Mouse (Mus musculus) left cerebral cortex, adult 2 months (tissue): ENCODE results near the gene Spns3. TPM values are rescaled to one million over a fixed set of nuclear protein-coding genes. Genes with fewer than 3 reads are reported as not detected.

Experiments
- DNase-seq, 2 experiments: peaks; one replicate each; pipeline ENCODE4 v3.0.0; 2021 to 2022; ENCODE audit warnings: low spot score in 2 of 2, mixed read lengths in 1 of 2; ENCODE audit errors: extremely low spot score in 1 of 2
- H3K27ac ChIP-seq: fragments of 200-600 bp; 2 replicates; pipeline ENCODE4 v1.8.1; 2022
- H3K4me3 ChIP-seq: fragments of 200-600 bp; 2 replicates; pipeline ENCODE4 v1.8.1; 2022
- CTCF ChIP-seq: fragments of 200-600 bp; IDR thresholded peaks from 2 replicates; pipeline ENCODE4 v1.8.1; 2022; ENCODE audit warnings: antibody characterized with exemption, mild to moderate bottlenecking, moderate library complexity
- intact Hi-C: fragments of 180-260 bp; cut with DNase I; formaldehyde crosslinking; loops from one replicate; pipeline ENCODE4 v1.15.1; 2025
- total RNA-seq, 2 experiments: library from RNA; stranded (reverse); gene quantifications; 2 replicates each; pipeline ENCODE4 v1.2.3; 2021

Gene Spns3
- total RNA-seq, 2 experiments from 2014 or later: 0.38 to 0.47 TPM

DNA sequence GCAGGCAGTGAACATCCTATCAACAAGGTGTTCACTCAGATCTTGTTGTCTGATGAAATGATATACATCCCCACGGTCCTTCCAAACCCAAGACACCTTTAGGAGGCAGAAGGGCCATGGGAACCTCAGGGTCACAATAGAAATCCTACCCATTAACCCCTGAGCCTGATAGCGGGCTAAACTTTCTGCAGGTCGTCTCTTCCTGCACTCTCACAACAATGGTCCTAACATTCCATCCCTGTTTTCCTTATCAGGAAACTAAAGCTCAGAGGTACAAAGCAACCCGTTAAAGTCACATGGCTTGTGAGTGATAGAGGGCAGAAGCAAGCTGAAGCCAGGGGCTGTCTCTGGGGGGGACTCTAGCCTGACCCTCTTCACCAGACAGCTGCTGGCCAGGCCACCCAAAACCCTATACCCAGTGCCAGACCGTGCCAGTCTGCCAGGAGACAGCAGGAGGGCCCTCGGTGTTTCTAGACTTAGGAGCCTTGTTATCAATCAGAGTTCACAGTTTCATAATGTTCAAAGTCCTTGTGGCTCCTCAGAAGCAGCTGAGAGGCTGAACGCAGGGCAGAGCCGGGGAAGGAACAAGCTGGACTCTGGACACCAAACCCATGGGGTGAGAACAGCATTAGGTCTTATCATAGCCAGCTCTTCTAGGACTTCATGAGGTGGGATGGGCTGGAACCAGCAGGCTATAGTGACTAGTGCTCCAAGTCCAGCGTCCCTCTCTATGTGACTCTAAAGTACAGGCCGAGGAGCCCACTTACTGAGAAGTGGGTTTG is 46.1 kb downstream of the Spns3 start:
- TF ChIP-seq CTCF: no peak
- DNase-seq: no peak
- intact Hi-C loops: no loop called here
- no peak overlapping the region for H3K4me3 ChIP-seq
- H3K27ac ChIP-seq: no peak overlapping the region

DNA sequence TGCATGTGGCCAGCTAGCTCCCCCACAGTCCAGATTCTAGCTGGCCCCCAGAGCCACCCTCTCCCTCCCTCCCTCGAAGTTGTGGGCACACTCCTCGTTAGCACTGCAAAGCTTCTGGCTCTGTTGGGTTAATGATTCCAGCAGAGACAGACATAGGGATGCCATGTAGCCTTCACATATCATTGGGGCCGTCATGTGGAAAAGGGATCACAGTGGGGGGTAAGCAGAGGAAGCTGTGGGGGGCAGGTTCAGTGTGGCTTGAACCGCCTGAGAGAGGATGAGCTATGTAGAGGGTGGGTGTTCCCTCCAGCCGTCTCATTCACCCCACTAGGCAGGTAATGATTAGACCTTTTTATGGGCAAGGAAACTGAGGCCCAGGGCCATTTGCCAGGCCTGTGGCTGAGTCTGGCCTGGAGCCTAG is 46.8 kb downstream of the Spns3 start:
- intact Hi-C loops: no loop called here
- Histone ChIP-seq H3K4me3 (no peak overlapping the region), H3K27ac (no peak overlapping the region)

DNA sequence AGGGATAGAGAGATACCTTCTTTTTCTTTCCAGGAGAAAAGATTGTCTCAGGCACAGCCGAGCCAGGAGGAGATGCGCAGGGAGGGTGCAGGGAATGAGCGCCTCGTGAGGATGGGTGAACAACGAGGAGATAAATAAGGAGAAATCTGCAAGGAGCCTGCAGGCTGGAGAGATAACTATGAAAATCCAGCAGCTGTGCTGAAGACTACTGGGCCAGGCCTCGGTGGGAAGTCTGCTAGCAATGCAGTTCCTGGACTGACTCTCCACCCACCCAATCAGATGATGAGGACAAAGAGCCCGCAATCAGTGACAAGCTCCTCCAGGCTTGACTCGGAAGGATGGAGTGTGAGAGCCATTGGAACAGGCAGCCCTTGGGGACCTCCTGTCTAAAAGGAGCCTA is 48.1 kb downstream of the Spns3 start:
- TF ChIP-seq CTCF: no peak
- Histone ChIP-seq H3K27ac (peak overlapping the region; percentile 78), H3K4me3 (no peak overlapping the region)
- peak; percentile 37 to 45 for DNase-seq
- intact Hi-C loops: no loop called here

More for the DNA sequence above, 46.8 kb downstream of the Spns3 start:
- DNase-seq: no peak
- no peak for TF ChIP-seq CTCF

DNA sequence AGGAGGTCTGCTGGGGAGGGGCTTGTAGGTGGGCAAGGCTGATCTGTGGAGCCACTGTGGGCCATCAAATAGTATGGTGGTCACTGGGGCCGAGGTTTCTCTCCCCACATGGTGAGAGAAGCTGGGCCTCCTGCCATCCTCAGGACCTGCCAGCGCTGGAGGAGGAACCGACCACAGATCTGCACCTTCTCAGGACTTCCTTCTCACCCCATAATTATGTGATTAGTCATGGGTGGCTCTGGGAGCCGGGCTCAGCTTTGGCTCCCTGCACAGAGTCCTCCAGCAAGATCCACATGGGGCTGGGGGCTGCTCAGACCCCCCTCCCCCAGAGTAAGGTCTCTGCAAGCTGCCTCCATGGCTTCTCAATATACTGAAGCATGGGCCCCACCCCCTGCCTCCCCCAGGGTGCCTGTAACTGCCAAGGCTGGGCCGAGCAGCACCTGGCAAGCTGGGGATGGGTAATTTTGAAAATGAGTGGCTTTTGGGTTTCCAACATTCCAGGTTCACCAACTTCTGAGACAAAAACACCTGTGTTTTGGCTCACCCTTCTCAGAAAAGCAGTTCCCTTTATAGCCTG is 48.8 kb downstream of the Spns3 start:
- H3K4me3 ChIP-seq: no peak overlapping the region
- peak overlapping the region; percentile 78 for H3K27ac ChIP-seq
- no peak for TF ChIP-seq CTCF
- DNase-seq: no peak
- intact Hi-C loops: no loop called here

DNA sequence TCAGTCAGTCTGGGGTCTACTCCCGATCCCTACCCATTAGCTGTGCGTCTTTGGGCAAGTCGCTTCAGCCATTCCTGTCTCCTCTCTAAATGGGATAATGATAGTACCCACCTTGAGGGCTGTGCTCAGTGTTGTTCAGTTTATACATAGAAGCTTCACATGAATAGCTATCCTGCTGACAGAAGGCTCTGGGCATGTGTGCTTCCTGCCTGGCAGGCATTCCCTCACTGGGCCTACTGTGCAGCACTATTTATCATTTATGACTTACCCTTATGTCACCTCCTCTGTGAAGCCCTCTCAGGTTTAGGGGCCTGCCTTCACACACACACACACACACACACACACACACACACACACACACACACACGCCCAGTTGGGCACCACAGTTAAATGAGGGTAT is 50.2 kb downstream of the Spns3 start:
- intact Hi-C loops: no loop called here
- H3K27ac ChIP-seq: no peak overlapping the region
- TF ChIP-seq CTCF: no peak
- no peak for DNase-seq
- no peak overlapping the region for H3K4me3 ChIP-seq

DNA sequence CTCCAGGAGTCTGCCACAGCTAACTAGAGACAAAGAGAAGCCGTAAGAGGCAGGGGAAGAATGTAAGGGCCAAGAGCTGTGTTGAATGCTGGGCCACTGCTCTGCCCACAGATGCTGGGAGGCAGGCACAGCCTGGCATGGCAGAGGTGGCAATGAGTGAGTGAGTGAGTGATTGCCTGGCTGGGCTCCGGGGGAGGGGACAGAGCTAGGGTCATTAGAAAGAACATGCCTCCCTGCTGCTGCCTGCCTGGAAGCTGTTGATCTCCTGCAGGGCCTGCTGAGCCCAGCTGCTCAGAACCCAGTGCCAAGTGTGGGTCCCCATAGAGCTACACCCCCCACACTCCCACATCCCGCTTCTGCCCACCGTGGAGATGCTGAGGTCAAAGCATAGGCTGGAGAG is 52.9 kb downstream of the Spns3 start:
- no peak for TF ChIP-seq CTCF
- no peak overlapping the region for H3K27ac ChIP-seq
- intact Hi-C loops: no loop called here
- H3K4me3 ChIP-seq: no peak overlapping the region
- no peak for DNase-seq

DNA sequence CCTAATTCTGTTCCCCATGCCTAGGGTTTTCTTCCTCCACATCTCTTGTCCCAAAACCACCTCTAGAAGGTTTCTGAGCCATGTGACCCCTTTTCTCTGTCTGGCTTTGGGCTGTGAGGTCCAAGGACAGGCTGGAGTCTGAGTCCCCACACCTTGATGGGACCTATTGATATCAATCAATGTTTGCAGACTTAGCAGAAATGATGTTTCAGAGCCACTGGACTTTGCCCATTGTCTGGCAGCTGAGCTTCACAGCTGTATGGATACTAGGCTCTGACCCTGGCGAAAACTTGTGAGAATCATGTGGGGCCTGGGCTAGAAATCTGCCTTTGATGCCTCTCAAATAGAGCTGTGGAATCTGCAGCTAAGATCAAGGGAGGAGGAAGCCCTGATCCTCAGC is 53.5 kb downstream of the Spns3 start:
- TF ChIP-seq CTCF: no peak
- DNase-seq: no peak
- intact Hi-C loops: no loop called here
- Histone ChIP-seq H3K4me3 (no peak overlapping the region), H3K27ac (no peak overlapping the region)

DNA sequence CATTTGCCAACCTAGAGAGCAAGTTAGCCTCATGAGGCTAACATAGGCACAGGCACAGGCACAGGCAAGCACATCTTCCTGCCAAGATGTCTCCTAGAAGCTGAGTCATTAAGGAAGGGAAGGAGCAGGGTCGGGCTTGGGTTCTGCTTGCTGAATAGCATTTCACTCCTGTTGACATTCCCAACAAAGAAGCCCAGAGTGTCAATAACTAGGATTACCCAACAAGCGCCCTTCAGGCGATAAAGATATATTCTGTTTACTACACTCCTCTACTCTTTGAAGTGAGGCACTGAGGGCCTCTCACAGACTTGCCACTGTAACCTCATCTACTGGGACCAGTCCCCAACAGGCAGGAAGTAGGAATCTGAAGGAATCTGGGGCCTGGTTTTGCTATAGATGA is 54.2 kb downstream of the Spns3 start:
- no peak for DNase-seq
- intact Hi-C loops: no loop called here
- TF ChIP-seq CTCF: no peak
- no peak overlapping the region for H3K4me3 ChIP-seq
- no peak overlapping the region for H3K27ac ChIP-seq

DNA sequence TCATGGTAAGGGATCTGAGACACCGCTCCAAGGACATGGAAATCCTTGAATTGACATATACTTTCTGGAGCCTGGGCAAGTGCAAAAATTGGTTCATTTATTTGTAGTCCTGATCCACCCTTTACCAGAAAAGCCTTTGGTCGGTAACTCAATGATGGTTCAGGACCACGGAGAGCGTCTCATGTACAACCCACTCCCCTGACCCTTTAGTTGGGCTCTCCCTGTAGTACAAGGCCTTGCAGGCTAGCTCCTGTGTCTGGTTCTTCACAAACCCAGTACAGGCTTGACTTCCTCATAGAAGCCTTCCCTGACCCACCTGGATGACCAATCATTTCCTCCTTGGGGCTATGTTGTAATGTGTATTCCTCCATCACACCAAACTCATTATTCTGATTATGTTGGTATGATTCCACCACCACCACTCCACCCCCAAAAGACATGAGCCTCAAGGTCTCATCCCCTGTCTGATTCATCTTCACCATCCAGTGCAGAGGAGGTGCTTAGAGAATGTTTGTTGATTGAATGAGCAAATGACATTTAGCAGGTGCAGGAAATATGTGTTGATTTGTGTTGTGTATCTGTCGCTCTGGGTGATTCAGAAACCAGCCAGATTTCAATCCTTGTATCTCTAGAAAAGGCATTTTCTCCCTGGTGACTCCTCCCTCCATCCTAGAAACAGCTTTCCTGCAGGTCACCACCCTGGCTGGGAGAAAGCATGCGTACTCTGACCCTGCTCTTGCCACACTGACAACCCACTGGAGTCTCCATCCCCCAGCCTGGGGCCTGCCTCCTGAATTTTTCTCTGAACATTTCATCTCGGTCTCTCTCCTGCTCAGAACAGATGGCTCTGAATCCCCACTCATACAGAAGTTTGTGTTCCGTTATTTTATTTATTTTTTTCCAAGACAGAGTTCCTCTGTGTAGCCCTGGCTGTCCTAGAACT is 56.0 kb downstream of the Spns3 start:
- DNase-seq: no peak
- no peak for TF ChIP-seq CTCF
- intact Hi-C loops: loop anchor here (5.0 kb wide), 2 partner anchors 113 to 528 kb away; partner anchors contain the start of gene Ube2g1
- 0 out of 2 replicates have a peak overlapping the region, but pooled peaks have one; percentile 32 for H3K27ac ChIP-seq
- H3K4me3 ChIP-seq: no peak overlapping the region

DNA sequence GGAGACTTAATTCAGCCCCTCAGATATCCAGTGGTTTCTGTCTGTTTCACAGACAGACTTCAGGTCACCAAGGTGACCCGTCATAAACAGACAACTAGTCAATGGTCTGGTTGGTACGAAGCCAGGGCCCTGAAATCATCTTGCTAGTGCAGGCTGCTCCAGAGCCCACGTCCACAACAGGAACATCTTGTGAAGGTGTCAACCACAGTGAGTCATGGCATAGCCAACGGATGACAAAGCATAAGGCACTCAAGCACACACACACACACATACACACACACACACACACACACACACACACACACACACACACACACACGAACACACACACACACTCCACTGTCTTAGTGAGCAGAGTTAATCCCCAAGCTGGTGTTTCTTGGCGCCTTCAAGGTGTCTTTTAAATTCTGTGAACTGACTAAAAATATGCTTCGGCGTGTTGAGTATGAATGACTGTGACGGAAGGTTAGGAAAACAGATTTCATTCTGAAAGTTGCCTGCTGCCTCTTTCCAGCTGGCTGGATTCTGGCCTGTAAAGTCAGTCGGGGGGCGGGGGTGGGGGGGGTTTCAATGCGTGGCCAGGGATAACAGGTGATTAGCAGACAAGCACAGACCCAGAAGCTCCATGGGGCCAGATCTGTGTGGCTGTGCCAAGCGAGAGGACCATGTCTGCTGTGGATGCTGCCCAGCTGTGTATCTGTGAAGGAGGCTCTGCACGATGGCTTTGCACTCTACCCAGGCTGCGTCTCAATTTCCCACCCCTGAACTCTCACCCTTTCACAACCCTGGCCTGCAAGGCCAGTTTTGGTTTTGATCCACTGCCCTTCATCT is 59.0 kb downstream of the Spns3 start:
- TF ChIP-seq CTCF: no peak
- Histone ChIP-seq H3K27ac (peak overlapping the region; percentile 56; the same call in 1 of the 2 replicates), H3K4me3 (no peak overlapping the region)
- peak; percentile 31 to 52 for DNase-seq
- intact Hi-C loops: loop anchor here (1.0 to 5.0 kb wide), 4 partner anchors 31 to 531 kb away; partner anchors contain the start of gene Ube2g1

DNA sequence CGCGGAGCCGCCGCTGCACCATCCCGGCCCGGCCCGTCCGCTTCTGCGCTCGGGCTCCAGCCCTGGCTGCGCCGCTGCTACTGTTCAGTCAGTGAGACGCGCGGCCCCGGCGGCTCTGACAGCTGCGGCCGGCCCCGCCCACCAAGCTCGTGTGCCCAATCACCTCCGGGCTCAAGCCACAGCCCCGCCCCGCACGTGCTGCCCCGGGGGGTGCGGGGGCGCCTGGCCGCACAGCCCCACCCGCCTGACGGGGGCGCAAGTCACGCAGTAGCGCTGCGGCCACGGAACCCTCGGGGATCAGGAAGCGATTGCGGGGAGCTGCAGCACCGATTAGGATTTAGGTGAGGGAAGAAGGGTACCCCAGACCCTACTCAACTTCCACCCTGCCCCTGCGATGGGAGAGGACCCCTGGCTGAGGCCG is 60.4 kb downstream of the Spns3 start, which contains the start of gene Spns2:
Gene Spns2 (minus strand): TSS at position 24 of the 421 bp plus-strand sequence.
- DNase-seq: peak; percentile 94
- intact Hi-C loops: loop anchor here (2.0 to 5.0 kb wide), 3 partner anchors 33 to 532 kb away; partner anchors contain the start of gene Ube2g1
- H3K4me3 ChIP-seq: peak within 1 kb of the TSS; percentile 94

More for the DNA sequence above, 60.4 kb downstream of the Spns3 start, which contains the start of gene Spns2:
- TF ChIP-seq CTCF: peak; percentile 51
- peak within 1 kb of the TSS; percentile 96 for H3K27ac ChIP-seq
